18 mouse cellular contexts compared by ENCODE assay signal in genomic region chr19:34216956-34217355, GRCm38 (mm10). TPM values are rescaled to one million over a fixed set of nuclear protein-coding genes. Genes with fewer than 3 reads are reported as not detected.
A peak's percentile ranks its signal among the peaks of the same experiment; 100 is the strongest.
DNase-seq lines count a peak whose midpoint lies in the region; ATAC-seq and TF ChIP-seq lines count a peak whose summit lies in the region.
"Had no signal": no experiment of that assay in that cellular context is flagged by ENCODE, and none has a peak within 500 bp of the region (broad histone marks: within the 10 kb centered on the region; RNA-seq: fewer than 3 reads in every experiment).

No protein-coding gene starts in this region.

- ATAC-seq in kidney, embryonic 16.5 days (ENCODE audit: low FRiP score, low TSS enrichment), result no peak

- no peak for TF ChIP-seq CTCF in layer of hippocampus, adult 2 months (conservative IDR thresholded peaks at IDR 0.05)
- no peak for TF ChIP-seq CTCF in thymus, adult 2 months (IDR thresholded peaks at IDR 0.05; ENCODE audit: borderline replicate concordance, control insufficient read depth, extremely low read depth, insufficient read depth, low read length, poor library complexity)

- H3K27me3 ChIP-seq in thymus, adult 2 months (ENCODE audit: control insufficient read depth, insufficient read depth, low read length), result no peaks in the 10 kb centered on the region
- H3K27me3 ChIP-seq in kidney, embryonic 16.5 days (ENCODE audit: insufficient read depth, low read length), result no peaks in the 10 kb centered on the region
- H3K27me3 ChIP-seq: embryonic facial prominence, embryonic 13.5 days; kidney, embryonic 15.5 days; liver, embryonic 13.5 days had no signal

- no peak overlapping the region for H3K9ac ChIP-seq in kidney, embryonic 16.5 days (replicated peaks; ENCODE audit: low read length)
- H3K9ac ChIP-seq: embryonic facial prominence, embryonic 13.5 days; kidney, embryonic 15.5 days; liver, embryonic 13.5 days had no signal

- H3K9me3 ChIP-seq in kidney, embryonic 16.5 days (ENCODE audit: low read length), result no peaks in the 10 kb centered on the region
- H3K9me3 ChIP-seq: embryonic facial prominence, embryonic 13.5 days; heart, embryonic 10.5 days; kidney, embryonic 15.5 days; liver, embryonic 13.5 days had no signal

- H3K4me1 ChIP-seq in thymus, adult 2 months (replicated peaks; ENCODE audit: control insufficient read depth, insufficient read depth, low read length), result peaks cover 45% of the 10 kb centered on the region
- no peaks in the 10 kb centered on the region for H3K4me1 ChIP-seq in kidney, embryonic 16.5 days (ENCODE audit: insufficient read depth, low read length)
- H3K4me1 ChIP-seq: heart, embryonic 10.5 days; kidney, embryonic 15.5 days had no signal

- no peak for DNase-seq in layer of hippocampus, adult 2 months (ENCODE audit: low spot score in 2 of 2)
- DNase-seq in layer of hippocampus, adult 9-10 months (ENCODE audit: low spot score), result no peak
- DNase-seq in T-cell, adult 2 months (ENCODE audit: low spot score), result peak; percentile 44
- DNase-seq in induced T-regulatory cell, adult 2 months (ENCODE audit: low read depth), result peak; percentile 64
- peak; percentile 65 for DNase-seq in thymus, adult 2 months
- no peak for DNase-seq in right cerebral cortex, postnatal 36 days (ENCODE audit: low spot score in 2 of 2)
- DNase-seq in lung, postnatal 36 days, result no peak
- DNase-seq: cerebellum, postnatal 10 days; heart, postnatal 4 days; liver, embryonic 13.5 days; lung, postnatal 4 days; right cerebral cortex, adult 18-20 months had no signal

- peak overlapping the region; percentile 21; the same call in 1 of the 2 replicates for H3K27ac ChIP-seq in layer of hippocampus, adult 2 months
- peak overlapping the region; percentile 75; the same call in 1 of the 2 replicates for H3K27ac ChIP-seq in thymus, adult 2 months (ENCODE audit: control insufficient read depth, insufficient read depth, low read length)
- no peak overlapping the region for H3K27ac ChIP-seq in kidney, embryonic 16.5 days (ENCODE audit: low read length)
- H3K27ac ChIP-seq: embryonic facial prominence, embryonic 13.5 days; heart, embryonic 10.5 days; kidney, embryonic 15.5 days; liver, embryonic 13.5 days had no signal

- H3K4me2 ChIP-seq in kidney, embryonic 16.5 days (replicated peaks; ENCODE audit: low read depth, low read length), result no peak overlapping the region
- H3K4me2 ChIP-seq: embryonic facial prominence, embryonic 13.5 days; kidney, embryonic 15.5 days; liver, embryonic 13.5 days had no signal

- TF ChIP-seq POLR2A in thymus, adult 2 months (IDR thresholded peaks at IDR 0.05; ENCODE audit: control insufficient read depth, extremely low read depth, insufficient read depth, low read length, poor library complexity), result no peak

- WGBS in thymus, adult 2 months, result 9% methylated on average over 5 of the region's 5 CpGs
- 73% methylated on average over 5 of the region's 5 CpGs for WGBS in kidney, embryonic 16.5 days

- no peak overlapping the region for H3K4me3 ChIP-seq in layer of hippocampus, adult 2 months
- H3K4me3 ChIP-seq in thymus, adult 2 months (ENCODE audit: control insufficient read depth, insufficient read depth, low read length), result no peak overlapping the region
- H3K4me3 ChIP-seq in kidney, embryonic 16.5 days (ENCODE audit: low read length), result no peak overlapping the region
- H3K4me3 ChIP-seq: embryonic facial prominence, embryonic 13.5 days; heart, embryonic 10.5 days; kidney, embryonic 15.5 days; liver, embryonic 13.5 days; myocyte had no signal

- peaks cover 14% of the 10 kb centered on the region for H3K36me3 ChIP-seq in thymus, adult 2 months (ENCODE audit: control insufficient read depth, insufficient read depth, low read length)
- H3K36me3 ChIP-seq in kidney, embryonic 16.5 days (ENCODE audit: insufficient read depth, low read length), result no peaks in the 10 kb centered on the region
- H3K36me3 ChIP-seq: embryonic facial prominence, embryonic 13.5 days; heart, embryonic 10.5 days; kidney, embryonic 15.5 days; liver, embryonic 13.5 days had no signal

RNA-seq across cellular contexts. Expression of gene Stambpl1, which starts 24.9 kb away (rescaled TPM):
- total RNA-seq in layer of hippocampus, adult 2 months (2021), result 10 to 100 TPM; 20.0 to 21.1 TPM
- 33.0 and 34.0 TPM in 2 replicates for polyA plus RNA-seq in thymus, adult 2 months (2012; rRNA removed)
- polyA plus RNA-seq in kidney, embryonic 16.5 days (2015; fragmentation: Nextera tagmentation; extraction: Ambion mirVana), result 4.5 and 5.0 TPM in 2 replicates

RNA-seq across cellular contexts. Expression of gene Acta2, which starts 38.4 kb away (rescaled TPM):
- 10 to 100 TPM; 12.2 to 18.3 TPM for total RNA-seq in layer of hippocampus, adult 2 months (2021)
- 113 and 117 TPM in 2 replicates for polyA plus RNA-seq in thymus, adult 2 months (2012; rRNA removed)
- polyA plus RNA-seq in kidney, embryonic 16.5 days (2015; fragmentation: Nextera tagmentation; extraction: Ambion mirVana), result 352 and 628 TPM in 2 replicates

RNA-seq across cellular contexts. Expression of gene Ankrd22, which starts 51.1 kb away (rescaled TPM):
- total RNA-seq in layer of hippocampus, adult 2 months (2021), result not detected
- polyA plus RNA-seq in thymus, adult 2 months (2012; rRNA removed), result 0.62 and 0.73 TPM in 2 replicates
- polyA plus RNA-seq in kidney, embryonic 16.5 days (2015; fragmentation: Nextera tagmentation; extraction: Ambion mirVana), result 0.06 TPM in 1 of 2 replicates, not detected in the other
- total RNA-seq: gastrocnemius, adult 8-10 months; heart, postnatal 4 days had no signal
- polyA plus RNA-seq: heart, embryonic 10.5 days had no signal

Comparison
In these comparisons a context has a peak if more than half of its experiments do, and no peak if none do; other contexts are left out.
1. DNase-seq: peak in T-cell, adult 2 months (single experiment), induced T-regulatory cell, adult 2 months (single experiment) and thymus, adult 2 months (single experiment); none in layer of hippocampus, adult 2 months (0 of 2), layer of hippocampus, adult 9-10 months (single experiment), right cerebral cortex, postnatal 36 days (0 of 2) and lung, postnatal 36 days (single experiment).